Mouse (Mus musculus) thymus, postnatal 14 days (tissue): ENCODE measurements around the gene Ube2g1.
"Not testable (repeated sequence)": the region's sequence is repeated elsewhere in the genome, so short reads cannot be mapped to it uniquely, and the experiment has no call there.

Experiments used
- DNase-seq: peaks from one replicate; pipeline ENCODE4 v3.0.0; 2021

Gene Ube2g1

DNA sequence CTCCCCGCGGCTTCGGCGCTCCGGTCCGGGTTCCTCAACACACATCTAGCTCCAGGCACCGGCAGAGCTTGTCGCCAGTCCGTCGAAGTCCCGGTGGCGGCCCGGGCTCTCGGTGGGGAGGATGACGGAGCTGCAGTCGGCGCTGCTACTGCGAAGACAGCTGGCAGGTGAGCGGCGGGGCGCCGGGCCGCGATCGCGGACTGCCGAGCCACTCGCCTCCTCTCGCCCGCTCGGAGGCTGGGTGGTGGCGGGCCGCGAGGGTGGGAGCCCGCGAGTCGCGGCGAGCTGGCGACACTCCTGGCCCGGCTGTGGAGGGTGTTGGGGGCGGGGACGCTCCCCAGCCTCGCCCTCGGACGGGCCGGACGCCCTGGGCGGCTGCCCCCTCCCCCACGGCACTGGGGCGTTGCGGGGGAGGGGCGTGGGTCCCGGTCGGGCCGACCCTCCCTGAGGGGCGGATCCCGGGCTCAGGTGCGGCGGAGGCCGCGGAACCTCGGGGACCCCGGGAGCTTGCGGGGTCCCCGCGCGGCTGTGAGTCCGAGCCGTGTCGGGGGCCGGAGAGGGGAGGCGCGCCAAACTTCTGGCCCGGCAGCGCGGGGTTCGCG, 487 bp downstream of the Ube2g1 start:
- peak; percentile 73 for DNase-seq

DNA sequence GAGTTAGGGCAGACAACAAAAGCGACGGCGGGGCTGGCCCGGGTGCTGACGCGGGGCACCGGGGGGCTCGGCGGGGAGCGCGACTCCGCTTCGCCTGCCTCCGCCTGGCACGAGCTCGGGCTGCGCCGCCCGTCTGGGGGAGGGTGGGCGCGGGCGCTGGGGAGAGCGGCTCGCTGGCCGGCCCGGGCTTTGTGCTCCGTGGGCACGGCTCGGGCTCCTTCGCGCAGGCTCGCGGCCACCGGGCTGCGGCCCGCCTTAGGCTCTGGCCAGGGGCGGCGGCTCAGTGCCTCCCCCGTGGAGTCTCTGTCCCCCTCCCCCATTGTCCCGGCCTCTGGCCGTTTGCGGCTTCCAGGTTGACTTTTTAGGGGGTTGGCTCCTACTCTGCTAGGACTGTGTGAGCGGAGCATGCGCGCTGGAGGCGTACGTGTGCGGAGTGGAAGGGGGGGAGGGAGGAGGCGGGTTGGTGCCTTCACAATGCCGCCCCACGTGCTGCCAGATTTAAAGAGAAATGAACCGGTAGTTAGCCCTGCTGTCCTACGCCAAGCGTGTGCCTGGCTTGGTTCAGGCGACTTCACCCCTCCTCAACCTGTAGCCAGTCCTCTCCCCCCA, 1.1 kb downstream of the Ube2g1 start:
- DNase-seq = peak; percentile 91

DNA sequence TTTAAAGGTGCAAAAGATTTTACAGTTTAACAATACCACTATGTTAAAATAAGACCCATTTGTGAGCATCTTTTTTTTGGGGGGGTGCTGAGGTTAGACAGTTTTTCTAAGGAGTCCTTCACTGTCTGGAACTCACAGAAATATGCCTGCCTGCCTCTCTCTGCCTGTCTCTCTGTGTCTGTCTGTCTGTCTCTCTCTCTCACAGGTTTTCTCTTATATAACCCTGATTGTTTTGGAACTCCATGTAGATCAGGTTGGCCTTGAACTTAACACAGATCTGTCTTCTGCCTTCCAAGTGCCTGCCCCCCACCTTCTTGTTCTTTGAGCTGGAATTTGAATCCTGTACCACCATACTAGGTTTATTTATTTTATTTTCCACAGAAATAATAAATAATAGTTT, 2.2 kb downstream of the Ube2g1 start:
- DNase-seq = no peak

DNA sequence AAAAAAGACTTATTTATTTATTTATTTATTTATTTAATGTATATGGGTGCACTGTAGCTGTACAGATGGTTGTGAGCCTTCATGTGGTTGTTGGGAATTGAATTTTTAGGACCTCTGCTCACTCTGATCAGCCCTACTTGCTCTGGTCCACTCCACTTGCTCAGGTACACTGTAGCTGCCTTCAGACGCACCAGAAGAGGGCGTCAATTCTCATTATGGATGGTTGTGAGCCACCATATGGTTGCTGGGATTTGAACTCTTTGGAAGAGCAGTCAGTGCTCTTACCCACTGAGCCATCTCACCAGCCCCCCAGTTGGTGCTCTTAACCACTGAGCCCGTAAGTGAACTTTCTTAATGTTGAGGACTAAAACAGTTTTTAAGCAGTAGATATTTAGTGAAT, 7.3 kb downstream of the Ube2g1 start:
- DNase-seq = not testable (repeated sequence)

DNA sequence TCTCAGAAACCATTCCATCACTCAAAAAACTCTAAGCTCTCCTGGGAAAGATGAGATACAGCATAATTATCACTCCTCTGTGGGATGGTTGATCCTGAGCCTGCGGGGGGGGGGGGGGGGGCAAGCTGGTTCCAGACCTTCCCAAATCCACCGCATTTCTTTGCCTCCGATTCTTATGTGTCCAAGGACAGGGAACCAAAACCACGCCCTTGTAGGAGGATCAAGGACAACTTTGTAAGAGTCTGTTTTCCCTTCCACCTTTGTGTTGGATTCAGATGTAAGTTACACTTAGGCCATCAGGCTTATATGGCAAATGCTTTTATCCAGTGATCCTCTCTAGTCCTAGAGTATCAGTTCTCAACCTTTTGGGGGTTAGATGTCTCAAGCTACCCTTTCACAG, 8.8 kb downstream of the Ube2g1 start:
- DNase-seq = no peak

DNA sequence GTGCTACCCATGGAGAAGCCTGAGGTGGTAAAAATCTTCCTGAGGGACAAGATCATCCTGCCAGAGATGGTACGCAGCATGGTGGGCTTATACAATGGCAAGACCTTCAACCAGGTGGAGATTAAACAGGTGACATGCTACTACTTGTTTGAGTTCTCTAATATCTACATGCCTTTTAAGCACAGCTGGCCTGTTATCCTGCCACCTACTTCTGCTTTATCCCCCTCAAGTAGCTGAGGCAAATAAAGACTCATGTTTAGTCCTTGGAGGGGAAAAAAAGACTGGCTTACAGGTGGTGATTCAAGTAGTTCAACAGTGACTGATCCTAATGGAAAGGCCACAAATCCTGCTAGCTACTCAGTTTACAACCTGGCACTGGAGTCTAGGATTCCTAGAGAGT, 11.4 kb downstream of the Ube2g1 start:
- no peak for DNase-seq

DNA sequence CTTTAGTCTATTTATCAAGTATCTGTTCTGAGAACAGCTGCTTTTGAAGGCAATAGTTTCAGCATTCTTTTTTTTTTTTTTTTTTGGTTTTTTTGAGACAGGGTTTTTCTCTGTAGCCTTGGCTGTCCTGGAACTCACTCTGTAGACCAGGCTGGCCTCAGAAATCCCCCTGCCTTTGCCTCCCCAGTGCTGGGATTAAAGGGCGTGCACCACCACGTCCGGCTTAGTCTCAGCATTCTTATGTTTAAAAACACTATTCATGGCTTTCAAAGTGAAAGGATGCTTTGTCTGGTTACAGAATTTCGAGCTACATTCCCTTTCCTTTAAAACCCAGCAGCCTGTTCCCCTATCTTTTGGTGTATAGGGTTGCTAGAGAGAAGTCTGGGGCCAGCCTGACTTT, 35.6 kb downstream of the Ube2g1 start:
- DNase-seq = no peak

DNA sequence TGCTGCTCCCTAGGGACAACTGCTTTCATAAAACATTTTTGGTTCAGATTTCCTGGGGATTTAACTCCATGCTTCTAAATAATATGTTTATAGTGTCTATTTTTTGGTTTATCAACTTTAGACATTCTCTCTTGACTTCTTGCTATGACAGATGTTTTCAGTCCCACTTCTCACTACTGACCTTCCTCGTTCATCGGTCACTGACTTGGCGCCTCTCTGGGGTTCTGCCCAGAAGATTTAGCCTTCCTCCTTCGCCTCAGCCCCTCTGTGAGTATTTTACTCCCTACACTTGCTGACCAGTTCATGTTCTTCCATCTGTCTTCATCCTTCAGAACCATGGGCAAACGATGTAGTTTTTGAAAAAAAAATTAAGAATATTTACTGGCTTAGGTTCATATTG, 38.3 kb downstream of the Ube2g1 start:
- no peak for DNase-seq

DNA sequence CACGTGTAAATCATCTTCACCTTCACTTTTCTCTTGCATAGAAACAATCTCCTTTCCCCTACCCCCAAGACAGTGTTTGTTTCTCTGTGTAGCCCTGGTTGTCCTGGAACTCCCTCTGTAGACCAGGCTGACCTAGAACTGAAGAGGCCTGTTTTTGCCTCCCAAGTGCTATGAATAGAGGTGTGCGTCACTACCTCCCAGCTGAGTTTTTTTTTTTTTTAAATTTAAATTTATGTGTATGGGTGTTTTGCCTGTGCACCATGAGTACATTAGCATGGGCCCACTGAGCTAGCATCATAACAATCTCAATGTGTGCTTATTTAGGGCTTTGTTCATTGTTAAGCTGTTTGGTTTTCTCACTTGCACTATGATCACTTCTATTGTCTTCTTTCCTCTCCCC, 43.3 kb downstream of the Ube2g1 start:
- DNase-seq = no peak

DNA sequence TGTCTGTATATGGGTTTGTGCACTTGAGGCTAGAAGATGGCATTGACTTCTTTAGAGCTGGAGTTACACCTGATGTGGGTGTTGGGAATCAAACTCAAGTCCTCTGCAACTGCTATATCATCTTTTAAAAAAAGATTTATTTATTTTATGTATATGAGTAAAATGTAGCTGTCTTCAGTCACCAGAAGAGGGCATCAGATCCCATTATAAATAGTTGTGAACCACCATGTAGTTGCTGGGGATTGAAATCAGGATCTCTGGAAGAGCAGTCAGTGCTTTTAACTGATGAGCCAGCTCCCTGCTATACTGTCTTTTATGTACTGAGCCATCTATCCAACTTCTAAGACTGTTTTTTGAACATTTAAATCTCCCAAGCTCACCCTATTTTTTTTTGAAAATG, 52.8 kb downstream of the Ube2g1 start:
- DNase-seq = no peak

DNA sequence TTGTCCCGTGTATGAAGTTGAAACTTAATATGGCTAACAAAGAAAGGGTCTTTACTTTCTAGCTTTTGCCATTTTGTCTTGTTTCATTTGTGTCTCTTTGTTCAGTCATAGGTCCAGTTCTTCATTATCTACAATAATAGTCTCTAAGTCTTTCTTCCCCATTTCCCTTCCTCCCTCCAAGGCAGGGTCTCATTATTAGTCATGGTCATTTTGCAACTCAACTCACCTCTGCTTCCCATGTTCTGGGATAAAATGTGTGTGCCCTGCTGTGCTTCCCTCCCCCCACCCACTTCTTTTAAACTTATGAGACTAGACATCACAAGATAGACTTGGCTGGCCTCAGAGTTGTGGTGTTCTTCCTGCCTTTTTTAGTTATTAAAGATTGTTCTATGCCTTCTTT, 53.3 kb downstream of the Ube2g1 start:
- DNase-seq = no peak

DNA sequence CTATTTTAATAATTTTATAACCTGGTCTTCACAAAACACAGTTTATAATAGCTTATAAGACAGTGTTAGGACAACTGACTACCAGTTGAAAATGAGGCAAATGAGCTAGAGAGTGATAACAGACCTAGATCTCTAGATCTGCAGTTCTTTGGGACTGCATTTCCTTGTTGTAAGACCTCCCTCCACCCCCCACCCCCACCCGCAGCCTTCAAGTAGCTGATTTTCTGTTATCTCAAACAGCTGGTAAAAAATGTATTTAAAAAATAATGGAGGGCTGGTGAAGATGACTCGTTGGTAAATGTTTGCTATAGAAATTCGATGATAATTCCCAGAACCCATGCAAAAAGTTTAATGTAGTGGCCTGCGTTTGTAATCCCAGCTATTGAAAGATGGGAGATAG, 57.6 kb downstream of the Ube2g1 start:
- DNase-seq = no peak

DNA sequence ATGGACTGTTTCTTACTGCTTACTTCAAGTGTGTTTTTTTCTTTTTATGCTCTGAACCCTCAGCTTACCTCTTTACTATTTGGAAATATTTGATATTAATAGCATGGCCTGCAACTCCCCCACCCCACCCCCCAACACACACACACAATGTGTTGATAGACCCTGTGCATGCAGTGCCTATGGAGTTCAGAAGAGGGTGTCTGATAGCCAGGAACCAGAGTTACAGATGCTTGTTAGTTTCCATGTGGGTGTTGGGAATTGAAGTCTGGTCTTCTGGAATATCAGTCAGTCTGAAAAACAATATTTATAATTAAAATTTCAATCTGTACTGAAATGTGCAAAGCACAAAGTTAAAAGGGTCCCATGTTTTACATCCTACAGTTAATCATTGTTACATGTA, 63.6 kb downstream of the Ube2g1 start:
- no peak for DNase-seq

DNA sequence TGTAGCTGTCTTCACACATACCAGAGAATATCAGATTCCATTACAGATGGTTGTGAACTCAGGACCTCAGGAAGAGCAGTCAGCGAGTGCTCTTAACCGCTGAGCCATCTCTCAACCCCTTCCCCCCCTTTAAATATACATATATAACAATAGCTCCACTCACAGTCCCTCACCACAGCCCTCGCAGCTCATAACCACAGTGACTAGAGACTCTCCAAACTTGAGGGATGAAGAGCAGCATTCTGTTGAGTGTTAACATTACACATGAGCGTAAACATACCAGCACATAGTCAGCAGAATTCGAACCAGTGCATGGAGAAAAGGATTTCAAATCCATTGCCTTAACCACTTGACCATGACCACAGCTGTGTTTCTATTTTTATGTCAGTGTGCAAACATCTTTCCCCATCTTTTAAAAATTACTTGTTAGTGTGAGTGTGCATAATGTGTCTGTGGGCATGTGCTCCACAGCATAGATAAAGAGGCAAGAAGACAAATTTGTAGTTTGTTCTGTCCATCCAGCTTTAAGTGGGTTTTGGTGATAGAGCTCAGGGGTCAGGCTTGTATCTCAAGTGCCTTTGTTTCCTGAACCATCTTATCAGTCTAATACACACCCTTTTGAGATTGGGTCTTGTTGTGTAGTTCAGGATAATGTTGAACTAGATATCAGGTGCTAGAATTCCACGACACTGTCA, 64.4 kb downstream of the Ube2g1 start:
- DNase-seq = no peak

DNA sequence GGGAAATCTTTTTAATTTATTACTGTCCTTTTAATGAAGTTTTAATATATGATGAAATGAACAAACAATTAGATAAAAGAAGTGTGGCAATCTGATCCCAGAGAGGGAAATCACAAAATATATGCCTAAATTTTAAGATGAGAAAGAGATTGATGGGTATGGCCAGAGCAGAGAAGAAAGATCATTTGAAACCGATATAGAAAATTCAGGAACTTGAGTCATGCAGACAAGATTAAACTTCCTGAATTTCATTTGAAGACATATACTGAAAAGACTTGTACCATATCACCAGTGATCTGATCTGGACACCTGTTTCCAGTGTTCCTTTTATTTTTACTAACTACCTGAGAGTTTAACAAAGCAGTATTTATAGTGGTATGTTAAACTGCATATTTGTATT, 65.4 kb downstream of the Ube2g1 start:
- DNase-seq = no peak

DNA sequence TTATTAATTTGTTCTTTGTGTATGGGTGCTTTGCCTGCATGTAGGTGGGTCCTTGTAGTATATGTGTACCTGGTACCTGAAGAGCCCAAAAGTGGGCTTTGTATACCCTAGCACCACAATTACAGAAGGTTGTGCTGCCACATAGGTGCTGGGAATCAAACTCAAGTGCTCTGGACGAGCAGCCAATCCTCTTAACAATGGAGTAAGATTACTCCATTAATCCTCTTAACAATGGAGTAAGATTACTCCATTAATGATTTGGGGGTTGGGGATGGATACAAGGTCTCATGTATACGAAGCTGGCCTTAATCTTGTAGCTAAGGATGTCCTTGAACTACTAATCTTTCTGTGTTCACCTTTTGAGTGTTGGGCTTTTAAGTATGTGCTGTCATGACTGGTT, 68.2 kb downstream of the Ube2g1 start:
- no peak for DNase-seq

DNA sequence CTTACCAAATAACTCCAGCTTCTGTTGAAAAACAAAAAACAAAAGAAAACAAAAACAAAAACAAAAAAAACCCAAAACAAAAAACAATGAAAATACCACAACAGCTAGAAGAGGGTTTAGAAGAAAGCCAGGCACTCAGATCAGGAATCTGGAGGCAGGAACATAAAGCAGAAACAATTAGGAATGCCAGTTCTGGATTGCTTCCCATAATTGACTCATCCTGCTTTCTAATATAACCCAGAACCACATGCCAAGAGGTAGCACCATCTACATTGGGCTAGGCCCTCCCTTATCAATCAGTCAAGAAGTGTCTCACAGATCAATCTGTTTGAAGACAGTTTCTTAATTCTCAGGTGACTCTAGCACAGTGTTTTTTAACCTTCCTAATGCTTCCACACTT, 73.6 kb downstream of the Ube2g1 start:
- DNase-seq = no peak

DNA sequence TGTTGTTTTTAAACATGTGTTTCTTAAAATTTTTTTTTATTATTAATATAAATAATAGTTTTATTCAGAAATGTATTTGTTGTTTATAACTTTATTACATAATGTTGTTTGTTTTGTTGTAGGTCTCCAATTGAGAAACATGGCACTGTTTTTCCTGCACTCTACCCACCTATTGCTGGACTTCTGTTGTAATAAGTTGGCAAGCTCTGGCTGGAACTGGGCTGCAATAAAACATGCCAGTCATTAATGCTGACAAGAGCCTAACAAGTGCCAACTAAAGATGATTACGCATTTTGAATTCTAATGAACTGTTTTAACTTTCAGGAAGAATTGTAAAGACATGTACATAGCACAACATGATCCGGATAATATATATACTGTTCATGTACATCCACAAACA, 76.3 kb downstream of the Ube2g1 start:
- DNase-seq = no peak

DNA sequence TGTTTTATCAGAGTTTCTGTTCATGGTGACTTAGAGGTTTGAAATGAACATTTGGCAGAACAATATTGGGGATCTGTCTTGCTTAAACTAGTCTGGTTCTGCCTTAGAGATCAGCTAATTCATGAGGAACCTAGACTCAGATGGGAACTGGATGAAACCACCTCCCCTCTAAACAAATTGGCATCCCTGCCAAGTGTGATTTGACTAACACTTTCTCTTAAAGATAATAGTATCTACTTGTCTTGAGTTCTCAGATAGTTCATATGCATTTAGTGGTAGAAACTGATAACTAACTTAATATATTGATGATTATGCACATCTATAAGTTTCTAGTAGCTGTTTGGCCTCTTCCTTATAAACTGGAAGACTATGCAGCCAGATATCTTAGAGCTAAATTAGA, 79.6 kb downstream of the Ube2g1 start:
- DNase-seq = no peak

DNA sequence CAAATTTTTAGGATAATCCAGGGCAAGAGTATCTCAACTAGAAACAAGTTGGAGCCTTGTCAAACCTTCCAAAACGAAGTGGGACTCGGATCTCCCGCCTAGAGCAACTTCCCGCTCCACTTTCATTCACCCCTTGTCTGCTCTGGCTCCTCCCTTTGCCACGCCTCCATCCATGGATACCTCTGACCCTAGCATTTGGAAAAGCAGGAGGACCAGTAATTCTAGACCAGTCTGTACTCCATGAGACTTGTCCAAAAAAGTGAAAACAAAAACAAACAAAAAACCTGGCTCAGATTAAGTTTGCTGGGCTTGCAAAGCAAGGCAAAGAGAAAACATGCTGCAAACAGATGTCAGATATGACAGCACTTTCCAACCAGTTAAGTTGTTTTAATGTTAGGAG, 81.2 kb downstream of the Ube2g1 start:
- DNase-seq = no peak

DNA sequence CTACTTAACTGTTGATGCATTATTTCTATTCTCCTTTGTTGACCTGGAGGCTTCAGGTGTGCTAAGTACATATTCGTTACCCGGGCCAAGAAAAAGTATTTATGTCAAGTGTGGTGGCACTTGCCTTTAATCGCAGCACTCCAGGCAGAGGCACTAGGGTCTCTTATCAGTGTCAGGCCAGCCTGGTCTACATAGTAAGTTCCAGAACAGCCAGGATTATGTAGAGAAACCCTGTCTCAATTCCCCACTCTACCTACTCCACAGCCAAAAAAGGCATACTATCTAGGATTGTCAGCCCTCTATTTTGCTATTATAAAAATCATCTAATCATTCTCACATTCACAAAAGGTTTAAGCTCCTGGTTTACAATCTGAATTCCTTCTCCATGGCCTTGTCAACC, 82.0 kb downstream of the Ube2g1 start:
- DNase-seq = no peak

DNA sequence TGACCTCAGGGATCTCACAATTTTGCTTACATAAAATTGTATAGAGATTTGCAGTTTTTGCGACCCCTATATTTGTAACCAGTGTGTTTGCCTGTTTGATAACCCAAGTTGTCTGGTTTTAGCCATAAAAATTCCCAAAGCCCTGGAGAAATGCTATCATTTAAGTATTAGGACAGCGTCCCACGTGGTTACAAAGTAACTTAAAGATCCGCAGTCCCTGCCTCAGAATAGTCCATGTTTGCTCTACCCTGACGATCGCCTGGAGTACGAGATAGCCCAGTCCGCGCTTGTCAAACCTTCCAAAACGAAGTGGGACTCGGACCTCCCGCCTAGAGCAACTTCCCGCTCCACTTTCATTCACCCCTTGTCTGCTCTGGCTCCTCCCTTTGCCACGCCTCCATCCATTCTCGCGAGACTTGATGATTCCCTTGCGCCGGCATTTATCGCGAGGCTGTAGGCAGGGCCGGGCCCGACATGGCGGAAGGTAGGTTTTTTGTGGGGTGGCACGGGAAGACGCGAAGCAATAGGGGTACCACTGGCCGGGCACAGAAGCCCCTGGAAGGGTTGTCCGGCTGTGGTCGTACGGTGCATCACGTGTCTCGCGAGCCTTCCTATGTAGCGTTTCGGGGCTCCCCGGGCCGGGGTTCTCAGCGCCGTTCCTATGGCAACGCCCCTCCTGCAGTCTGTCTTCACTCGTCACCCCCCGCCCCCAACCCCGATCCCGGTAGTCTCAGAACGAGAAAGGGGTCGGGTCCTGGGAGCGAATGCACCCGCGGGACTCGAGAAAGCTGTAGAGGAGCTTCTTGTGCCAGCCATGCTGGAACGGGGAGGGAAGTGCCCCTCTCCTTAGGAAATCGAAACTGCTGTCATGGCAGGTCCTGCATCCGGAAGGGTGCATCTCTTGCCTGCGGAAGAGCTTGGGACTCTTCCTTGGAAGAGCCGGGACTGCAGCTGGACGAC, 82.7 kb downstream of the Ube2g1 start, which contains the start of gene Ankfy1:
TSS of gene Ankfy1 (plus strand) at position 456 of the 960 bp plus-strand sequence.
- peak; percentile 98 for DNase-seq

DNA sequence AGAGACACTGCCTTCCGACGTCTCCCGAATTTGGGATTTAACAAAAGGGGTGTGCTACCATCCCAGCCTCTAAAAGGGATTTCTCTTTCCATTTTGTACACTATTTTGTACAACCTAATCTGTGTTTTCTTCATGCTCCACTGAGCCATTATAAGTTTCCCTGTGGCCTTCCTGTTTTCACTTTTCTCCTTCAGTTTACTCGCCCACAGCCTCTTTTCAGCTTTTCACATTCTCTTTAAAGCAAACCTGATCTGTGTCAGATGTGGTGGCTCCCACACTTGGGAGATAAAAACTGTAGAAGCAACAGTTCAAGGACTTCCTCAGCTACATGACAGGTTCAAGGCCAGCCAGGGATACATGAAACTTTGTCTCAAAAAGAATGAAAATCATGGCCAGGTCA, 85.3 kb downstream of the Ube2g1 start:
- DNase-seq = no peak

DNA sequence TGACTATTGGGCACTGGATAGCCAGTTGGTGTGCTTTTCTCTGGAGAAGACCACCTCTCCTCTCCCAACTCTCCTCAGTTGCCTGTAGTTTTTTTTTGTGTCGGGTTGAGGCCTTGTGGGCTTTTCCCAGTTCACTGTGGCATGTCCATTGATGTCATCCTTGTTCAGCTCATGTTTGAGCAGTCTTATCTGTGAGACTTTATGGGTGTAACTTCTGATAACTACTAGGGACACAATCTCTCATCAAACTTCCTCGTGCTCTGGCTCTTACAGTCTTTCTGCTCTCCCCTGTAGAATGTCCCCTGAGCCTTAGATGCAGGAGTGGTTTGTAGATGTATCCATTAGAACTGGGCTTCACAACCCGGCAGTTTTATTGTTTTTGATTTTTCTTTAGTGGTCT, 87.9 kb downstream of the Ube2g1 start:
- DNase-seq = no peak
